Mouse (Mus musculus): ENCODE results near the gene Rpe65. TPM values are rescaled to one million over a fixed set of nuclear protein-coding genes. Genes with fewer than 3 reads are reported as not detected.
A peak's percentile ranks its signal among the peaks of the same experiment; 100 is the strongest.

Rpe65 gene
- total RNA-seq (2012; rRNA removed): not detected in 2 replicates

DNA sequence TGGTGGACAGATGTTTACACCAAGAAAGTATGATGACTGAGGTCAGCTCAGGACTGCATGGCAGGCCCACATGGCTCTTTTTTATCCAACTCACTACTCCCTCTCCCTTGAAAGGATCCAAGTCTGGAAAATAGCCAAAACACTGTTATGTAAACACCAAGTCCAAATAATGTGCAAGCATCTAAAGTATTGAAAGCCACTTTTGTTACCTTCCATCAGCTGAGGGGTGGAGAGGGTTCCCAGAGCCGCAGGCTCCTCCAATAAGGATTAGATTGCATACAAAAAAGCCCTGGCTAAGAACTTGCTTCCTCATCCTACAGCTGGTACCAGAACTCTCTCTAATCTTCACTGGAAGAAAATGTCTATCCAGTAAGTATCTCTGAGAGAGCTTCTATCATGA is at the start of gene Rpe65:
Gene Rpe65 (plus strand): TSS at position 301 of the 400 bp plus-strand sequence.
- no peak within 1 kb of the TSS for H3K9ac ChIP-seq (ENCODE audit: insufficient read depth, low read depth, low read length, poor library complexity, severe bottlenecking)
- H3K9me3 ChIP-seq (ENCODE audit: control insufficient read depth, insufficient read depth, low read depth, low read length): no peaks in the 10 kb centered on the region
- no peak for TF ChIP-seq ZNF384 (IDR thresholded peaks at IDR 0.05; ENCODE audit: low read depth, low read length)
- no peak within 1 kb of the TSS for H3K27ac ChIP-seq (ENCODE audit: insufficient read depth, low read depth, low read length, poor library complexity, severe bottlenecking)
- H3K4me1 ChIP-seq (ENCODE audit: control insufficient read depth in 2 of 2, insufficient read depth in 2 of 2, low read length in 2 of 2, poor library complexity in 1 of 2): no peaks in the 10 kb centered on the region
- DNase-seq (ENCODE audit: low read depth, low spot score): no peak
- no peaks in the 10 kb centered on the region for H3K36me3 ChIP-seq (ENCODE audit: control insufficient read depth, insufficient read depth, low read length, poor library complexity, severe bottlenecking)
- H3K4me3 ChIP-seq (ENCODE audit: insufficient read depth in 1 of 2, low read depth in 1 of 2, low read length in 2 of 2, poor library complexity in 1 of 2, severe bottlenecking in 1 of 2): no peak within 1 kb of the TSS
- in situ Hi-C loops (cut with MboI; ENCODE audit: low sequenced_read_pairs in 2 of 2, unreplicated experiment in 2 of 2): no loop called here

- TF ChIP-seq HCFC1 (IDR thresholded peaks at IDR 0.05; ENCODE audit: borderline replicate concordance, insufficient read depth, low read length) (no peak), ZNF384 (IDR thresholded peaks at IDR 0.05; ENCODE audit: low read depth, low read length) (no peak), MAFK (IDR thresholded peaks at IDR 0.05; ENCODE audit: insufficient read depth, low read depth, low read length) (no peak), CHD2 (IDR thresholded peaks at IDR 0.05; ENCODE audit: low read depth, low read length) (no peak), ZC3H11A (IDR thresholded peaks at IDR 0.05; ENCODE audit: borderline replicate concordance, low read depth, low read length) (no peak)
- in situ Hi-C loops (cut with MboI; ENCODE audit: low sequenced_read_pairs in 2 of 2, unreplicated experiment in 2 of 2): no loop called here
Measured at GRCm38 (mm10) chr3:159550224-159550623, 48.8 kb upstream of the Rpe65 start.

DNA sequence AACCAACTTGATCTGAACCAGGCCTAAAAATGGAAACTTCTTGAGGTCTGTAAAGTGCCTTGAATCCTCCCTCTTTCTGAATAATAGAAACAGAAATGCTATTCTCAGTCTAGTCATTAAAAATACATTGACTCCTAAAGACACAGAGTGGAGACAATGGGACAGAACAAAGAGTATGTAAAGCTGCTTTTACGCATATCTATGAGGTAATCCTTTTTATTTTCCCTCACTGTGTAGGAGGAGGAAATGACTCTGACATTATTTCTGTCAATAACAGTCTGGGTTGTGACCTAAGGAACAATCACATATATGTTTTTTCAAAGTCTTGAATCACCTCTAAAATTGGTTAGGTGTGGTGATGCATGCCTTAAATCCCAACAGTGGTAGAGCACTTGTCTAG is 16.0 kb downstream of the Rpe65 start:
- Histone ChIP-seq H3K27ac (ENCODE audit: insufficient read depth, low read depth, low read length, poor library complexity, severe bottlenecking) (no peak overlapping the region), H3K9me3 (ENCODE audit: control insufficient read depth, insufficient read depth, low read depth, low read length) (no peaks in the 10 kb centered on the region), H3K4me3 (ENCODE audit: insufficient read depth in 1 of 2, low read depth in 1 of 2, low read length in 2 of 2, poor library complexity in 1 of 2, severe bottlenecking in 1 of 2) (no peak overlapping the region), H3K9ac (ENCODE audit: insufficient read depth, low read depth, low read length, poor library complexity, severe bottlenecking) (no peak overlapping the region), H3K4me1 (ENCODE audit: control insufficient read depth in 2 of 2, insufficient read depth in 2 of 2, low read length in 2 of 2, poor library complexity in 1 of 2) (no peaks in the 10 kb centered on the region), H3K36me3 (ENCODE audit: control insufficient read depth, insufficient read depth, low read length, poor library complexity, severe bottlenecking) (no peaks in the 10 kb centered on the region)
- DNase-seq (ENCODE audit: low read depth, low spot score): peak; percentile 7
- no peak for TF ChIP-seq CHD2 (IDR thresholded peaks at IDR 0.05; ENCODE audit: low read depth, low read length)
- no peak for TF ChIP-seq HCFC1 (IDR thresholded peaks at IDR 0.05; ENCODE audit: borderline replicate concordance, insufficient read depth, low read length)
- no peak for TF ChIP-seq MAFK (IDR thresholded peaks at IDR 0.05; ENCODE audit: insufficient read depth, low read depth, low read length)
- TF ChIP-seq ZC3H11A (IDR thresholded peaks at IDR 0.05; ENCODE audit: borderline replicate concordance, low read depth, low read length): no peak
- TF ChIP-seq ZNF384 (IDR thresholded peaks at IDR 0.05; ENCODE audit: low read depth, low read length): no peak
- in situ Hi-C loops (cut with MboI; ENCODE audit: low sequenced_read_pairs in 2 of 2, unreplicated experiment in 2 of 2): no loop called here

More at GRCm38 (mm10) chr3:159550224-159550623, 48.8 kb upstream of the Rpe65 start:
- Histone ChIP-seq H3K36me3 (ENCODE audit: control insufficient read depth, insufficient read depth, low read length, poor library complexity, severe bottlenecking) (no peaks in the 10 kb centered on the region), H3K27ac (ENCODE audit: insufficient read depth, low read depth, low read length, poor library complexity, severe bottlenecking) (no peak overlapping the region), H3K4me3 (ENCODE audit: insufficient read depth in 1 of 2, low read depth in 1 of 2, low read length in 2 of 2, poor library complexity in 1 of 2, severe bottlenecking in 1 of 2) (no peak overlapping the region), H3K9ac (ENCODE audit: insufficient read depth, low read depth, low read length, poor library complexity, severe bottlenecking) (no peak overlapping the region), H3K4me1 (ENCODE audit: control insufficient read depth in 2 of 2, insufficient read depth in 2 of 2, low read length in 2 of 2, poor library complexity in 1 of 2) (no peaks in the 10 kb centered on the region), H3K9me3 (ENCODE audit: control insufficient read depth, insufficient read depth, low read depth, low read length) (no peaks in the 10 kb centered on the region)
- no peak for DNase-seq (ENCODE audit: low read depth, low spot score)

DNA sequence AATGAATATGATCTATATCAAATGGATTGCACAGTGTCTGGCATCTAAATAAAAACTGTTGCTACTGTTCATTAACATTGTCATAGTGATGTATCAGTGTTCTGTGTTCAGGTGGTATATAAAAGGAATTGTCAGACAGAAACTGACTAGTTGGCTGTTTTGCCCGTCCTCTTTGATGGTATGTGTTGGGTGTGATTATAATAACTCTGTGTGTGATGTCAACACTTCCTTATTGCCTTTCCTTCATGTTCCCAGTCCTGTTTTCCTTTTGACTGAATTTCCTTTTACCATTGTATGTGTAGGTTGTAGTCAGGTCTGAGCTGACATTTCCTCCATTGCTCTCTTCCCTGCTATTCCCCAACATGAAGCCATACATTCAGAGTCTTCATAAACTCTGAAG is 22.1 kb downstream of the Rpe65 start:
- no peak overlapping the region for H3K27ac ChIP-seq (ENCODE audit: insufficient read depth, low read depth, low read length, poor library complexity, severe bottlenecking)

DNA sequence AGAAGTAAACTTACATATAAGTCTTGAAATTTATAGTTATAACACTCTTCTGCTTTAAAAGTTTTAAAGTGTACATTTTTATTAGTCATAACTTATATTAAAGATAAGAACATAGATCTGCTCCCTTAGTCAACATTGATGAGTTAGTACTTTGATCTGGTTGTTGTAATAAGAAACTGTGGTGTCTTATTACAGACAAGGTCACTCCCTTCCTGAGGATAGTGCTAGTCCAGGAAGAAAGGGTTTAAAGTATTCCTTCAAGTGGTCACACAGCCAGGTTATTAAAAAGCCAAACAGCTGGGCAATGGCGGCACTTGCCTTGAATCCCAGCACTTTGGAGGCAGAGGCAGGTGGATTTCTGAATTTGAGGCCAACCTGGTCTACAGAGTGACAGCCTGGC is 25.0 kb downstream of the Rpe65 start:
- in situ Hi-C loops (cut with MboI; ENCODE audit: low sequenced_read_pairs in 2 of 2, unreplicated experiment in 2 of 2): no loop called here
- TF ChIP-seq ZNF384 (IDR thresholded peaks at IDR 0.05; ENCODE audit: low read depth, low read length) (no peak), MAFK (IDR thresholded peaks at IDR 0.05; ENCODE audit: insufficient read depth, low read depth, low read length) (no peak), CHD2 (IDR thresholded peaks at IDR 0.05; ENCODE audit: low read depth, low read length) (no peak), HCFC1 (IDR thresholded peaks at IDR 0.05; ENCODE audit: borderline replicate concordance, insufficient read depth, low read length) (no peak), ZC3H11A (IDR thresholded peaks at IDR 0.05; ENCODE audit: borderline replicate concordance, low read depth, low read length) (no peak)
- H3K9ac ChIP-seq (ENCODE audit: insufficient read depth, low read depth, low read length, poor library complexity, severe bottlenecking): no peak overlapping the region
- no peaks in the 10 kb centered on the region for H3K36me3 ChIP-seq (ENCODE audit: control insufficient read depth, insufficient read depth, low read length, poor library complexity, severe bottlenecking)
- H3K9me3 ChIP-seq (ENCODE audit: control insufficient read depth, insufficient read depth, low read depth, low read length): no peaks in the 10 kb centered on the region
- H3K27ac ChIP-seq (ENCODE audit: insufficient read depth, low read depth, low read length, poor library complexity, severe bottlenecking): no peak overlapping the region
- no peaks in the 10 kb centered on the region for H3K4me1 ChIP-seq (ENCODE audit: control insufficient read depth in 2 of 2, insufficient read depth in 2 of 2, low read length in 2 of 2, poor library complexity in 1 of 2)
- no peak for DNase-seq (ENCODE audit: low read depth, low spot score)
- H3K4me3 ChIP-seq (ENCODE audit: insufficient read depth in 1 of 2, low read depth in 1 of 2, low read length in 2 of 2, poor library complexity in 1 of 2, severe bottlenecking in 1 of 2): no peak overlapping the region

More for the DNA sequence above, 22.1 kb downstream of the Rpe65 start:
- Histone ChIP-seq H3K9ac (ENCODE audit: insufficient read depth, low read depth, low read length, poor library complexity, severe bottlenecking) (no peak overlapping the region), H3K4me3 (ENCODE audit: insufficient read depth in 1 of 2, low read depth in 1 of 2, low read length in 2 of 2, poor library complexity in 1 of 2, severe bottlenecking in 1 of 2) (no peak overlapping the region), H3K9me3 (ENCODE audit: control insufficient read depth, insufficient read depth, low read depth, low read length) (no peaks in the 10 kb centered on the region), H3K36me3 (ENCODE audit: control insufficient read depth, insufficient read depth, low read length, poor library complexity, severe bottlenecking) (no peaks in the 10 kb centered on the region), H3K4me1 (ENCODE audit: control insufficient read depth in 2 of 2, insufficient read depth in 2 of 2, low read length in 2 of 2, poor library complexity in 1 of 2) (no peaks in the 10 kb centered on the region)
- no peak for DNase-seq (ENCODE audit: low read depth, low spot score)
- in situ Hi-C loops (cut with MboI; ENCODE audit: low sequenced_read_pairs in 2 of 2, unreplicated experiment in 2 of 2): no loop called here
- TF ChIP-seq MAFK (IDR thresholded peaks at IDR 0.05; ENCODE audit: insufficient read depth, low read depth, low read length) (no peak), ZNF384 (IDR thresholded peaks at IDR 0.05; ENCODE audit: low read depth, low read length) (no peak), CHD2 (IDR thresholded peaks at IDR 0.05; ENCODE audit: low read depth, low read length) (no peak), ZC3H11A (IDR thresholded peaks at IDR 0.05; ENCODE audit: borderline replicate concordance, low read depth, low read length) (no peak), HCFC1 (IDR thresholded peaks at IDR 0.05; ENCODE audit: borderline replicate concordance, insufficient read depth, low read length) (no peak)
